8 mouse cellular contexts compared by ENCODE assay signal in the genomic region with DNA sequence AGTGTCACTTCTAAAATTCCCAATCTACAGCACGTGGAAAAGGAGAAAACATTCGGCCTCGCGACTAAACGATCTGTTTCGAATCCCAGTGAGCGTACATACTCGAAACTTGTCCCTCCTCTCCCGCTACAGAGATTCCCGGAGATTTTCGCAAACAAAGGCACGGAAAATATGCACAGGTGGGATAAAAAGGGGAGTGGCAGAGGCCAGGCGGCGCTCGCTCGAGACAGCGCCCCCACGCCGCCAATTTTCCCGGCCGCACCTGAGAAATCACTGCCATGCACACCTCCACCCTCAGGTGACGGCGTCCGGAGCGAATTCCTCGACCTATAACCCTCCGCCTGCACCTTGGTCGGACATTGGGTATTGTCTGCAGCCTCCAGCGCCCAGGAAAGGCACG. TPM values are rescaled to one million over a fixed set of nuclear protein-coding genes. Genes with fewer than 3 reads are reported as not detected.
DNase-seq lines count a peak whose midpoint lies in the region; ATAC-seq and TF ChIP-seq lines count a peak whose summit lies in the region.

No protein-coding gene starts in this region.

- TF ChIP-seq POLR2A in heart, adult 2 months (IDR thresholded peaks at IDR 0.05; ENCODE audit: insufficient read depth, low read depth, low read length): no peak
- no peak for TF ChIP-seq POLR2A in bone marrow, adult 2 months (IDR thresholded peaks at IDR 0.05; ENCODE audit: borderline replicate concordance, control insufficient read depth, low read depth, low read length)
- TF ChIP-seq POLR2A in lung, adult 2 months (IDR thresholded peaks at IDR 0.05; ENCODE audit: borderline replicate concordance, extremely low read depth, low read depth, low read length): no peak
- TF ChIP-seq POLR2A in olfactory bulb, adult 2 months (IDR thresholded peaks at IDR 0.05; ENCODE audit: insufficient read depth, low read depth, low read length): no peak

- peak; percentile 50 for TF ChIP-seq CTCF in heart, adult 2 months (IDR thresholded peaks at IDR 0.05)
- TF ChIP-seq CTCF in bone marrow, adult 2 months (IDR thresholded peaks at IDR 0.05; ENCODE audit: control insufficient read depth, insufficient read depth, low read length): no peak
- no peak for TF ChIP-seq CTCF in lung, adult 2 months (IDR thresholded peaks at IDR 0.05; ENCODE audit: insufficient read depth, low read length)
- 0 out of 2 replicates have a peak, but pooled peaks have one; percentile 18 for TF ChIP-seq CTCF in olfactory bulb, adult 2 months (IDR thresholded peaks at IDR 0.05; ENCODE audit: insufficient read depth, low read depth, low read length)

- peak overlapping the region; percentile 80 for H3K9ac ChIP-seq in heart, adult 2 months (ENCODE audit: low read depth, low read length)
- H3K9ac ChIP-seq in forebrain, embryonic 16.5 days (replicated peaks; ENCODE audit: low read depth, low read length): peak overlapping the region; percentile 100

- DNase-seq in heart, adult 2 months: peak; percentile 15 to 45
- no peak for DNase-seq in heart, adult 9 months (ENCODE audit: low spot score in 2 of 2)
- peak; percentile 62 to 73 for DNase-seq in kidney, adult 8-10 months
- DNase-seq in lung, adult 2 months: peak; percentile 68
- no peak for DNase-seq in adipocyte (ENCODE audit: low spot score)

- intact Hi-C loops in heart, adult 2 months (cut with DNase I): loop anchor here (2.0 to 5.0 kb wide), 4 partner anchors 32 to 111 kb away; no protein-coding TSS in a partner anchor

- H3K9me3 ChIP-seq in forebrain, embryonic 16.5 days (ENCODE audit: control insufficient read depth, low read length): no peaks in the 10 kb centered on the region

- H3K4me3 ChIP-seq in heart, adult 2 months: peak overlapping the region; percentile 68
- H3K4me3 ChIP-seq in bone marrow, adult 2 months (replicated peaks; ENCODE audit: control insufficient read depth, low read depth, low read length): peak overlapping the region; percentile 46
- peak overlapping the region; percentile 100 for H3K4me3 ChIP-seq in forebrain, embryonic 16.5 days (replicated peaks; ENCODE audit: low read length)
- H3K4me3 ChIP-seq in lung, adult 2 months (replicated peaks; ENCODE audit: extremely low read depth, low read depth, low read length): peak overlapping the region; percentile 93
- H3K4me3 ChIP-seq in olfactory bulb, adult 2 months (ENCODE audit: insufficient read depth, low read depth, low read length): peak overlapping the region; percentile 98

- H3K27me3 ChIP-seq in heart, adult 2 months (ENCODE audit: control insufficient read depth, insufficient read depth, low read length): no peaks in the 10 kb centered on the region
- H3K27me3 ChIP-seq in forebrain, embryonic 16.5 days (replicated peaks; ENCODE audit: control insufficient read depth, insufficient read depth, low read length): no peaks in the 10 kb centered on the region

- no peaks in the 10 kb centered on the region; the same call in 1 of the 2 replicates for H3K79me2 ChIP-seq in heart, adult 2 months (replicated peaks; ENCODE audit: control insufficient read depth, insufficient read depth, low read length)

- no peak for TF ChIP-seq EP300 in heart, adult 2 months (IDR thresholded peaks at IDR 0.05; ENCODE audit: insufficient read depth, low read depth, low read length)

- peaks cover 3% of the 10 kb centered on the region; the same call in 1 of the 2 replicates for H3K36me3 ChIP-seq in heart, adult 2 months (ENCODE audit: control insufficient read depth, insufficient read depth, low read length)
- H3K36me3 ChIP-seq in forebrain, embryonic 16.5 days (ENCODE audit: control insufficient read depth, insufficient read depth): no peaks in the 10 kb centered on the region

- 0 out of 2 replicates have a peak, but pooled peaks have one; percentile 3 for ATAC-seq in forebrain, embryonic 16.5 days

- H3K27ac ChIP-seq in heart, adult 2 months: peak overlapping the region; percentile 93
- H3K27ac ChIP-seq in bone marrow, adult 2 months (ENCODE audit: control insufficient read depth, insufficient read depth, low read depth, low read length, poor library complexity): no peak overlapping the region
- H3K27ac ChIP-seq in forebrain, embryonic 16.5 days (ENCODE audit: low read length): peak overlapping the region; percentile 99
- peak overlapping the region; percentile 89 for H3K27ac ChIP-seq in olfactory bulb, adult 2 months (ENCODE audit: insufficient read depth, low read depth, low read length)

- H3K4me2 ChIP-seq in forebrain, embryonic 16.5 days (ENCODE audit: low read length): peak overlapping the region; percentile 76

- peaks cover 7% of the 10 kb centered on the region for H3K4me1 ChIP-seq in heart, adult 2 months (ENCODE audit: control insufficient read depth, insufficient read depth, low read length)
- H3K4me1 ChIP-seq in bone marrow, adult 2 months (ENCODE audit: control insufficient read depth, insufficient read depth, low read length): no peaks in the 10 kb centered on the region; the same call in 1 of the 2 replicates
- peaks cover 38% of the 10 kb centered on the region for H3K4me1 ChIP-seq in forebrain, embryonic 16.5 days (replicated peaks; ENCODE audit: control insufficient read depth, insufficient read depth, low read length)
- H3K4me1 ChIP-seq in lung, adult 2 months (ENCODE audit: control insufficient read depth, insufficient read depth, low read length): peaks cover 6% of the 10 kb centered on the region
- peaks cover 2% of the 10 kb centered on the region for H3K4me1 ChIP-seq in olfactory bulb, adult 2 months (ENCODE audit: control insufficient read depth, insufficient read depth, low read length)

- WGBS in heart, adult 2 months: 2% methylated on average over 30 of the region's 30 CpGs
- 5% methylated on average over 30 of the region's 30 CpGs for WGBS in bone marrow, adult 2 months
- WGBS in forebrain, embryonic 16.5 days: under 1% methylated on average over 30 of the region's 30 CpGs
- WGBS in lung, adult 2 months: 3% methylated on average over 30 of the region's 30 CpGs
- WGBS in olfactory bulb, adult 2 months: under 1% methylated on average over 30 of the region's 30 CpGs

RNA-seq across cellular contexts. Expression of gene Fnbp1l, which starts 1.1 kb away (rescaled TPM):
- total RNA-seq in heart, adult 2 months (2021): 10 to 100 TPM; 17.2 to 17.4 TPM
- polyA plus RNA-seq in heart, adult 2 months (2012; rRNA removed): 7.6 and 15.0 TPM in 2 replicates
- 2.4 and 6.2 TPM in 2 replicates for polyA plus RNA-seq in bone marrow, adult 2 months (2011; ENCODE audit: insufficient read depth, insufficient read length, low replicate concordance, missing spikeins)
- polyA plus RNA-seq in forebrain, embryonic 16.5 days (2015; fragmentation: Nextera tagmentation; extraction: Ambion mirVana): 269 and 295 TPM in 2 replicates
- 20.1 and 40.4 TPM in 2 replicates for polyA plus RNA-seq in lung, adult 2 months (2012; rRNA removed)
- polyA plus RNA-seq in olfactory bulb, adult 2 months (2012; ENCODE audit: insufficient read depth, insufficient read length, low replicate concordance, missing spikeins): 787 TPM in 1 of 2 replicates, not detected in the other

Comparison
In these comparisons a context has a peak if more than half of its experiments do, and no peak if none do; other contexts are left out.
1. DNase-seq: peak in heart, adult 2 months (2 of 2), kidney, adult 8-10 months (2 of 2) and lung, adult 2 months (single experiment); none in heart, adult 9 months (0 of 2) and adipocyte (single experiment).
2. H3K4me3 ChIP-seq: peak in every context shown above with its lines; median percentile 100 in forebrain, embryonic 16.5 days; 98 in olfactory bulb, adult 2 months; 93 in lung, adult 2 months; 68 in heart, adult 2 months; 46 in bone marrow, adult 2 months.
3. CTCF ChIP-seq: peak in heart, adult 2 months (single experiment) and olfactory bulb, adult 2 months (single experiment); none in bone marrow, adult 2 months (single experiment) and lung, adult 2 months (single experiment).